In the genomic region with DNA sequence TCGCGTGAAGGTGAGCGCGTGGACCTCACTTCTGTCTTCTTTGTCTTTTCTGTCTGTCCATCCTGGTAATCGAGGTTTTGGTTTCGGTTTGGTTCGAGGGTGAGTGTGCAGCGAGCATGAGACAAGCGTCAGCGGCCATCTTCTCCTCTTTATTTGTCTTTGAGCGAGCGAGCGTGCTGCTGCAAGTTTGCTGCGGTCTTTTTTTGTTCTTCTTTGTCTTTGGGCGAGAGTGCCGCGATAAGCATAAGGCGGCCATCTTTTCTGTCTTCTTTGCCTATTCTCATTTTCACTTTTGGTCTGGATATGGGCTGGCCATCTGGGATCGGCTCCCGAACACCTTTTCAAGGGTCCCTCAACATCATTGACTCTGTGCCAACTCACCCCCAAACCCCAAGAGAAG, we compare ENCODE assay signal across 27 mouse cellular contexts. TPM values are rescaled to one million over a fixed set of nuclear protein-coding genes. Genes with fewer than 3 reads are reported as not detected.
A peak's percentile ranks its signal among the peaks of the same experiment; 100 is the strongest.
DNase-seq lines count a peak whose midpoint lies in the region; ATAC-seq and TF ChIP-seq lines count a peak whose summit lies in the region.
"Had no signal": no experiment of that assay in that cellular context is flagged by ENCODE, and none has a peak within 500 bp of the region (broad histone marks: within the 10 kb centered on the region; RNA-seq: fewer than 3 reads in every experiment).

No protein-coding gene starts in this region.

- no peak overlapping the region for H3K9ac ChIP-seq in midbrain, embryonic 13.5 days (replicated peaks)
- H3K9ac ChIP-seq in ES-Bruce4 (ENCODE audit: low read depth, poor library complexity, severe bottlenecking): no peak overlapping the region
- H3K9ac ChIP-seq: embryonic facial prominence, embryonic 12.5 days; embryonic facial prominence, embryonic 15.5 days; forebrain, postnatal 0 days; hindbrain, embryonic 15.5 days had no signal

- no peak overlapping the region for H3K4me3 ChIP-seq in midbrain, embryonic 10.5 days
- H3K4me3 ChIP-seq in midbrain, embryonic 13.5 days (replicated peaks): no peak overlapping the region
- H3K4me3 ChIP-seq in ES-Bruce4 (ENCODE audit: low read depth, low read length): peak overlapping the region; percentile 66
- H3K4me3 ChIP-seq: embryonic facial prominence, embryonic 12.5 days; embryonic facial prominence, embryonic 15.5 days; gastrocnemius, adult 2 months; hindbrain, embryonic 15.5 days had no signal

- TF ChIP-seq CTCF in ES-Bruce4 (IDR thresholded peaks at IDR 0.05; ENCODE audit: low read depth, low read length): no peak

- no peak for TF ChIP-seq POLR2A in ES-Bruce4 (IDR thresholded peaks at IDR 0.05; ENCODE audit: insufficient read depth, low read length)

- intact Hi-C loops in heart, postnatal 14 days (cut with DNase I): loop anchor here (5.0 kb wide), 1 partner anchor 78 kb away; no protein-coding TSS in a partner anchor

- peaks cover 58% of the 10 kb centered on the region for H3K4me1 ChIP-seq in midbrain, embryonic 10.5 days
- peaks cover 39% of the 10 kb centered on the region for H3K4me1 ChIP-seq in midbrain, embryonic 13.5 days (replicated peaks)
- peaks cover 13% of the 10 kb centered on the region for H3K4me1 ChIP-seq in ES-Bruce4 (ENCODE audit: control insufficient read depth, insufficient read depth, low read length)

- WGBS in midbrain, embryonic 10.5 days: 96% methylated on average over 20 of the region's 20 CpGs
- 97% methylated on average over 20 of the region's 20 CpGs for WGBS in midbrain, embryonic 13.5 days

- 0 out of 2 replicates have a peak overlapping the region, but pooled peaks have one; percentile 81 for H3K27ac ChIP-seq in midbrain, embryonic 10.5 days (replicated peaks)
- H3K27ac ChIP-seq in midbrain, embryonic 13.5 days: no peak overlapping the region
- H3K27ac ChIP-seq in ES-Bruce4 (ENCODE audit: insufficient read depth, low read length): no peak overlapping the region
- H3K27ac ChIP-seq: embryonic facial prominence, embryonic 12.5 days; embryonic facial prominence, embryonic 15.5 days; gastrocnemius, adult 2 months; hindbrain, embryonic 15.5 days had no signal

- peaks cover 87% of the 10 kb centered on the region for H3K27me3 ChIP-seq in midbrain, embryonic 10.5 days (ENCODE audit: low read depth, poor library complexity, severe bottlenecking)
- peaks cover 65% of the 10 kb centered on the region for H3K27me3 ChIP-seq in midbrain, embryonic 13.5 days
- no peaks in the 10 kb centered on the region for H3K27me3 ChIP-seq in ES-Bruce4 (ENCODE audit: control insufficient read depth, insufficient read depth, low read length, poor library complexity, severe bottlenecking)
- H3K27me3 ChIP-seq: CH12.LX; embryonic facial prominence, embryonic 12.5 days had no signal

- H3K36me3 ChIP-seq in midbrain, embryonic 10.5 days: peaks cover 7% of the 10 kb centered on the region; the same call in 1 of the 2 replicates
- peaks cover 3% of the 10 kb centered on the region; the same call in 1 of the 2 replicates for H3K36me3 ChIP-seq in midbrain, embryonic 13.5 days
- no peaks in the 10 kb centered on the region for H3K36me3 ChIP-seq in ES-Bruce4 (ENCODE audit: control insufficient read depth, insufficient read depth, low read length, poor library complexity, severe bottlenecking)
- H3K36me3 ChIP-seq: embryonic facial prominence, embryonic 12.5 days; embryonic facial prominence, embryonic 15.5 days; G1E; hindbrain, embryonic 15.5 days had no signal

- H3K9me3 ChIP-seq in midbrain, embryonic 10.5 days (replicated peaks): peaks cover 27% of the 10 kb centered on the region
- H3K9me3 ChIP-seq in midbrain, embryonic 13.5 days: peaks cover 20% of the 10 kb centered on the region
- H3K9me3 ChIP-seq in ES-Bruce4 (replicated peaks; ENCODE audit: control insufficient read depth, insufficient read depth, low read length, poor library complexity, severe bottlenecking): peaks cover 11% of the 10 kb centered on the region; the same call in 1 of the 2 replicates
- H3K9me3 ChIP-seq: G1E had no signal

- no peak for TF ChIP-seq EP300 in ES-Bruce4 (IDR thresholded peaks at IDR 0.05; ENCODE audit: insufficient read depth, low read depth, low read length)

- no peak for DNase-seq in midbrain, embryonic 10.5 days (ENCODE audit: low spot score)
- DNase-seq in R1 (ENCODE audit: low read depth, low spot score): peak; percentile 66
- DNase-seq in heart, postnatal 14 days: no peak
- no peak for DNase-seq in adipocyte (ENCODE audit: low spot score)
- DNase-seq in right cerebral cortex, postnatal 14 days: no peak
- DNase-seq: adrenal gland, adult 2 months; adrenal gland, postnatal 25 days; B cell, adult 2 months; cerebellum, adult 11-12 months; cerebellum, adult 9-10 months; cerebellum, postnatal 25 days; forebrain, postnatal 0 days; gastrocnemius, adult 2 months; gastrocnemius, postnatal 14 days; heart, adult 11 months; heart, postnatal 36 days had no signal

- no peak for ATAC-seq in midbrain, embryonic 13.5 days
- ATAC-seq: forebrain, embryonic 14.5 days; forebrain, postnatal 0 days; intestine, postnatal 0 days had no signal

- H3K4me2 ChIP-seq in midbrain, embryonic 13.5 days (replicated peaks): no peak overlapping the region
- H3K4me2 ChIP-seq: embryonic facial prominence, embryonic 12.5 days; embryonic facial prominence, embryonic 15.5 days; heart, embryonic 11.5 days; hindbrain, embryonic 15.5 days had no signal

RNA-seq across cellular contexts. Expression of gene Spry1, which starts 29.4 kb away (rescaled TPM):
- polyA plus RNA-seq in midbrain, embryonic 10.5 days (2016; fragmentation: Nextera tagmentation; extraction: Ambion mirVana): 18.2 and 19.6 TPM in 2 replicates
- 5.8 and 7.3 TPM in 2 replicates for polyA plus RNA-seq in midbrain, embryonic 13.5 days (2015; fragmentation: Nextera tagmentation; extraction: Ambion mirVana)
- polyA plus RNA-seq in ES-Bruce4 (2011; ENCODE audit: insufficient read depth, insufficient read length, low read depth, missing spikeins): 30.1 and 30.5 TPM in 2 replicates
- total RNA-seq in heart, postnatal 14 days (2021): 10 to 100 TPM; 35.3 to 43.1 TPM
- total RNA-seq: CH12.LX had no signal

RNA-seq across cellular contexts. Expression of gene Gm5148, which starts 55.2 kb away (rescaled TPM):
- polyA plus RNA-seq in midbrain, embryonic 10.5 days (2016; fragmentation: Nextera tagmentation; extraction: Ambion mirVana): 2.6 and 2.9 TPM in 2 replicates
- 6.0 and 9.6 TPM in 2 replicates for polyA plus RNA-seq in midbrain, embryonic 13.5 days (2015; fragmentation: Nextera tagmentation; extraction: Ambion mirVana)
- polyA plus RNA-seq in ES-Bruce4 (2011; ENCODE audit: insufficient read depth, insufficient read length, low read depth, missing spikeins): 3.0 and 3.1 TPM in 2 replicates
- total RNA-seq in heart, postnatal 14 days (2021): not detected
- total RNA-seq: heart, adult 8-10 months had no signal
